Mouse (Mus musculus) forebrain, embryonic 15.5 days (tissue): ENCODE data around the gene Ackr2. TPM values are rescaled to one million over a fixed set of nuclear protein-coding genes. Genes with fewer than 3 reads are reported as not detected.

Experiments
- ATAC-seq: fragments of 200-750 bp; cut with Nextera tagmentation; replicated peaks from 2 replicates; pipeline ENCODE4 v1.8.0; 2017; ENCODE audit warnings: mild to moderate bottlenecking, moderate TSS enrichment, moderate library complexity
- H3K27ac ChIP-seq: fragments of 300-500 bp; sonication (generic); replicated peaks from 2 replicates; pipeline ENCODE4 v1.5.1; 2015; ENCODE audit warnings: mild to moderate bottlenecking, inconsistent platforms
- H3K27me3 ChIP-seq: fragments of 300-500 bp; sonication (generic); 2 replicates; pipeline ENCODE4 v1.6.1; 2015; ENCODE audit warnings: inconsistent platforms
- H3K36me3 ChIP-seq: fragments of 300-500 bp; sonication (generic); 2 replicates; pipeline ENCODE4 v1.6.1; 2015; ENCODE audit warnings: mild to moderate bottlenecking, inconsistent platforms
- H3K4me1 ChIP-seq: fragments of 300-500 bp; sonication (generic); 2 replicates; pipeline ENCODE4 v1.6.1; 2015; ENCODE audit warnings: inconsistent platforms
- H3K4me2 ChIP-seq: fragments of 300-500 bp; sonication (generic); replicated peaks from 2 replicates; pipeline ENCODE4 v1.6.1; 2015; ENCODE audit warnings: mild to moderate bottlenecking, inconsistent platforms
- H3K4me3 ChIP-seq: fragments of 300-500 bp; sonication (generic); 2 replicates; pipeline ENCODE4 v1.5.1; 2015; ENCODE audit warnings: mild to moderate bottlenecking, inconsistent platforms
- H3K9ac ChIP-seq: fragments of 300-500 bp; sonication (generic); replicated peaks from 2 replicates; pipeline ENCODE4 v1.6.1; 2015; ENCODE audit warnings: mild to moderate bottlenecking, inconsistent platforms
- H3K9me3 ChIP-seq: fragments of 300-500 bp; sonication (generic); 2 replicates; pipeline ENCODE4 v1.6.1; 2016; ENCODE audit warnings: inconsistent platforms
- WGBS: fragments of 180-500 bp; shearing (Covaris S2); methylation state at CpG from one replicate; pipeline ENCODE4 v1.1.7; 2015; ENCODE audit warnings: mixed read lengths; 5-methylcytosine and 5-hydroxymethylcytosine counted together
- polyA plus RNA-seq: library from polyadenylated mRNA; unstranded; fragments of >200 nt; fragmentation: Nextera tagmentation; extraction: Ambion mirVana; gene quantifications from 2 replicates; pipeline ENCODE4 v1.2.1, GENCODE M21; 2015

Ackr2 gene
- polyA plus RNA-seq, 1 experiment from 2014 or later = 1.9 TPM

- Histone ChIP-seq H3K36me3 (no peaks in the 10 kb centered on the region), H3K4me1 (peaks cover 15% of the 10 kb centered on the region), H3K9ac (0 out of 2 replicates have a peak overlapping the region, but pooled peaks have one; percentile 5), H3K4me3 (peak overlapping the region; percentile 20; the same call in 1 of the 2 replicates), H3K4me2 (peak overlapping the region; percentile 38), H3K27me3 (no peaks in the 10 kb centered on the region), H3K9me3 (no peaks in the 10 kb centered on the region), H3K27ac (peak overlapping the region; percentile 63; the same call in 1 of the 2 replicates)
- peak; percentile 59; the same call in 1 of the 2 replicates for ATAC-seq
- 29% methylated on average over 4 of the region's 4 CpGs for whole genome bisulfite sequencing
Observed at GRCm38 (mm10) chr9:121951114-121951423, 52.9 kb downstream of the Ackr2 start.

DNA sequence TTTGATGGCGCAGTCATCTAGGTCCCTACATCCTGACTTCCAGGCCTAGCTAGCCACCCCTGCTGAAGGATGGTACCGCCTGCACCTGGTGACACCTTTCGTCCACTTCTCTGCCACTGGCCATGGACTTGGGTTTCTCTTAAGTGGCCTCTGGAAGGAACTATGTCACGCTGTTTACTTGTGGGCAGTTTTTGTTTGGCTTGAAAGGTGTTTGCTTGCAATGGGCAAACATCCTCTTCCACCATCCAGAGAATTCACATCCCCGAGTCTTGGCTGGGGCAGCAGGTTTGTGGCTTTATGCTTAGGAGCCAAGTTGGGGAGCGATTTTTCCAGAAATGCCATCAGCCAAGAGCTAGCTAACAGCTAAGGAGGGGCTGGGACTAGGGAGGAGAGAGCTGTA, 54.4 kb downstream of the Ackr2 start:
- no peak overlapping the region for H3K9ac ChIP-seq
- ATAC-seq = no peak
- no peak overlapping the region for H3K27ac ChIP-seq
- H3K4me1 ChIP-seq = peaks cover 15% of the 10 kb centered on the region
- no peak overlapping the region for H3K4me3 ChIP-seq
- no peaks in the 10 kb centered on the region for H3K36me3 ChIP-seq
- 92% methylated on average over 6 of the region's 6 CpGs for WGBS
- no peaks in the 10 kb centered on the region for H3K27me3 ChIP-seq
- H3K4me2 ChIP-seq = no peak overlapping the region
- no peaks in the 10 kb centered on the region for H3K9me3 ChIP-seq

DNA sequence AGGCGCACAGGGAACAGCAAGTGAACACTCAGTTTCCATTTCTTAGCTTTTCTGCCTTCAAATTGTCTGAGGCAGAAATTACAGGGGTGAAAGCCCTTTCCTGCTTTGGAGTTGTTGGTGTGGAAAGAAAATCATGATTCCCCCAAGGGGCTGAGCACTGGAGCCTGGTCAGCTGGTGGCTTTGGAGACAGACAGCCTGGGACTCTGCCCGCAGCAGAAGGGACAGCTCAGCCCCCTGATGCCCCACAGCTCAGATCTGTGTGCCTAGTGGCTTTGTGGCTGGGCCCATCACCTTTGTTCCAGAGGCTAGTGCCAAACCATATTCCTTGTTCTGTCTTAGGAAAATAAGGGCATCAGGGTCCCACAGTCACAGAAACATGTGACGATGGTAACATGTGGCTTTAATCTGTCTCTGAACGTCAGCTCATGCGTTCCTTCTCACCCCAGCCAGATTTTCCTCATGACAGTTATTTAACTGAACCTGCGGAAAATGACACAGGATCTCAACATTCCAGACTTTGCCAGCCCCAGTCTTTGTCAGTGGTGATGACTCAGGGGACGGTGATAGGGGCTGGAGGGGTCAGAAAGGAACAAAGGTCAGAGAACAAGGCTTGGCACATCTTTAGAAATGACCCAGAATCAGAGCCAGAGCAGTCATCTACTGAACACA, 61.9 kb downstream of the Ackr2 start:
- Histone ChIP-seq H3K4me3 (no peak overlapping the region), H3K4me1 (no peaks in the 10 kb centered on the region), H3K27ac (no peak overlapping the region), H3K9me3 (no peaks in the 10 kb centered on the region), H3K9ac (no peak overlapping the region), H3K27me3 (no peaks in the 10 kb centered on the region), H3K4me2 (no peak overlapping the region), H3K36me3 (no peaks in the 10 kb centered on the region)
- no peak for ATAC-seq
- WGBS = 65% methylated on average over 7 of the region's 7 CpGs

Other genes starting within 250 kb of the Ackr2 start
- gene Sec22c, start 192.9 kb upstream of the Ackr2 start, polyA plus RNA-seq = 33.9 and 39.2 TPM in 2 replicates
- 145 TPM in 2 replicates for gene Ss18l2, start 188.0 kb upstream of the Ackr2 start, polyA plus RNA-seq
- 57.5 and 58.4 TPM in 2 replicates for gene Nktr, start 179.2 kb upstream of the Ackr2 start, polyA plus RNA-seq
- 20.1 and 20.6 TPM in 2 replicates for gene Zfp651, start 139.0 kb upstream of the Ackr2 start, polyA plus RNA-seq
- gene Klhl40, start 120.7 kb upstream of the Ackr2 start, polyA plus RNA-seq = 0.50 and 0.69 TPM in 2 replicates
- gene Hhatl, start 105.8 kb upstream of the Ackr2 start, polyA plus RNA-seq = 0.25 TPM in 1 of 2 replicates, not detected in the other
- gene Ccdc13, start 58.9 kb upstream of the Ackr2 start, polyA plus RNA-seq = 1.9 and 3.0 TPM in 2 replicates
- gene Higd1a, start 40.0 kb upstream of the Ackr2 start, polyA plus RNA-seq = 124 and 129 TPM in 2 replicates
- 0.15 TPM in 1 of 2 replicates, not detected in the other for gene Cyp8b1, start 17.9 kb downstream of the Ackr2 start, polyA plus RNA-seq
- gene Fam198a, start 52.6 kb downstream of the Ackr2 start, polyA plus RNA-seq = 1.4 TPM in 2 replicates
- gene Pomgnt2, start 98.8 kb downstream of the Ackr2 start, polyA plus RNA-seq = 23.9 and 28.3 TPM in 2 replicates
- gene Snrk, start 218.9 kb downstream of the Ackr2 start, polyA plus RNA-seq = 73.0 and 84.7 TPM in 2 replicates